9 mouse cellular contexts compared by ENCODE assay signal in genomic region chr7:142666659-142667058, GRCm38 (mm10). TPM values are rescaled to one million over a fixed set of nuclear protein-coding genes. Genes with fewer than 3 reads are reported as not detected.
A peak's percentile ranks its signal among the peaks of the same experiment; 100 is the strongest.
DNase-seq lines count a peak whose midpoint lies in the region; ATAC-seq and TF ChIP-seq lines count a peak whose summit lies in the region.
"Had no signal": no experiment of that assay in that cellular context is flagged by ENCODE, and none has a peak within 500 bp of the region (broad histone marks: within the 10 kb centered on the region; RNA-seq: fewer than 3 reads in every experiment).

TSS of gene Igf2 (minus strand) at chr7:142666816.

- H3K27ac ChIP-seq in forebrain, embryonic 16.5 days (ENCODE audit: low read length), result no peak within 1 kb of the TSS
- peak within 1 kb of the TSS; percentile 23; the same call in 1 of the 2 replicates for H3K27ac ChIP-seq in hindbrain, embryonic 10.5 days
- H3K27ac ChIP-seq in neural tube, embryonic 13.5 days (replicated peaks), result no peak within 1 kb of the TSS

- peaks cover 39% of the 10 kb centered on the region for H3K27me3 ChIP-seq in forebrain, embryonic 16.5 days (replicated peaks; ENCODE audit: control insufficient read depth, insufficient read depth, low read length)
- H3K27me3 ChIP-seq in hindbrain, embryonic 10.5 days (ENCODE audit: insufficient read depth, poor library complexity, severe bottlenecking), result peaks cover 61% of the 10 kb centered on the region
- peaks cover 56% of the 10 kb centered on the region for H3K27me3 ChIP-seq in neural tube, embryonic 13.5 days

- TF ChIP-seq CTCF in lung, adult 2 months (IDR thresholded peaks at IDR 0.05; ENCODE audit: insufficient read depth, low read length), result no peak

- H3K4me2 ChIP-seq in forebrain, embryonic 16.5 days (ENCODE audit: low read length), result no peak within 1 kb of the TSS
- H3K4me2 ChIP-seq in neural tube, embryonic 13.5 days, result no peak within 1 kb of the TSS

- no peak for ATAC-seq in forebrain, embryonic 16.5 days
- no peak for ATAC-seq in neural tube, embryonic 13.5 days (ENCODE audit: low read depth)

- H3K4me1 ChIP-seq in lung, adult 2 months (ENCODE audit: control insufficient read depth, insufficient read depth, low read length), result no peaks in the 10 kb centered on the region
- H3K4me1 ChIP-seq in forebrain, embryonic 16.5 days (replicated peaks; ENCODE audit: control insufficient read depth, insufficient read depth, low read length), result peaks cover 13% of the 10 kb centered on the region
- H3K4me1 ChIP-seq in hindbrain, embryonic 10.5 days (replicated peaks), result 0 out of 2 replicates have a peak, but pooled peaks cover 11% of the 10 kb centered on the region
- peaks cover 7% of the 10 kb centered on the region; the same call in 1 of the 2 replicates for H3K4me1 ChIP-seq in neural tube, embryonic 13.5 days (replicated peaks)

- H3K4me3 ChIP-seq in lung, adult 2 months (replicated peaks; ENCODE audit: extremely low read depth, low read depth, low read length), result no peak within 1 kb of the TSS
- no peak within 1 kb of the TSS for H3K4me3 ChIP-seq in forebrain, embryonic 16.5 days (replicated peaks; ENCODE audit: low read length)
- no peak within 1 kb of the TSS for H3K4me3 ChIP-seq in hindbrain, embryonic 10.5 days
- no peak within 1 kb of the TSS for H3K4me3 ChIP-seq in neural tube, embryonic 13.5 days

- H3K36me3 ChIP-seq in forebrain, embryonic 16.5 days (ENCODE audit: control insufficient read depth, insufficient read depth), result no peaks in the 10 kb centered on the region
- H3K36me3 ChIP-seq in hindbrain, embryonic 10.5 days, result peaks cover 18% of the 10 kb centered on the region
- H3K36me3 ChIP-seq in neural tube, embryonic 13.5 days, result no peaks in the 10 kb centered on the region

- H3K9ac ChIP-seq in forebrain, embryonic 16.5 days (replicated peaks; ENCODE audit: low read depth, low read length), result no peak within 1 kb of the TSS
- H3K9ac ChIP-seq in neural tube, embryonic 13.5 days, result no peak within 1 kb of the TSS

- no peak for DNase-seq in lung, adult 2 months
- DNase-seq in lung, postnatal 14 days, result no peak
- DNase-seq in hindbrain, embryonic 10.5 days (ENCODE audit: low spot score), result no peak
- no peak for DNase-seq in left cerebral cortex, postnatal 14 days (ENCODE audit: low spot score in 2 of 2)
- no peak for DNase-seq in thymus, postnatal 10 days (ENCODE audit: low spot score in 2 of 2)
- no peak for DNase-seq in frontal cortex, postnatal 25 days (ENCODE audit: low spot score in 2 of 2)

- TF ChIP-seq POLR2A in lung, adult 2 months (IDR thresholded peaks at IDR 0.05; ENCODE audit: borderline replicate concordance, extremely low read depth, low read depth, low read length), result no peak

- 47% methylated on average over 2 of the region's 2 CpGs for WGBS in lung, adult 2 months
- WGBS in forebrain, embryonic 16.5 days, result 66% methylated on average over 2 of the region's 2 CpGs
- 64% methylated on average over 2 of the region's 2 CpGs for WGBS in hindbrain, embryonic 10.5 days
- 57% methylated on average over 2 of the region's 2 CpGs for WGBS in neural tube, embryonic 13.5 days

- no peaks in the 10 kb centered on the region for H3K9me3 ChIP-seq in forebrain, embryonic 16.5 days (ENCODE audit: control insufficient read depth, low read length)
- peaks cover 40% of the 10 kb centered on the region for H3K9me3 ChIP-seq in hindbrain, embryonic 10.5 days
- H3K9me3 ChIP-seq in neural tube, embryonic 13.5 days, result peaks cover 15% of the 10 kb centered on the region

- intact Hi-C loops in left cerebral cortex, postnatal 14 days (cut with DNase I), result no loop called here

RNA-seq across cellular contexts. Expression of gene Igf2, which starts in this region (rescaled TPM):
- 16.9 and 25.4 TPM in 2 replicates for polyA plus RNA-seq in lung, adult 2 months (2012; rRNA removed)
- polyA plus RNA-seq in forebrain, embryonic 16.5 days (2015; fragmentation: Nextera tagmentation; extraction: Ambion mirVana), result 64.3 and 95.2 TPM in 2 replicates
- polyA plus RNA-seq in hindbrain, embryonic 10.5 days (2016; fragmentation: Nextera tagmentation; extraction: Ambion mirVana), result 219 and 247 TPM in 2 replicates
- 100 to 1,000 TPM; 179 to 218 TPM for total RNA-seq in left cerebral cortex, postnatal 14 days (2021)
- polyA plus RNA-seq in neural tube, embryonic 13.5 days (2015; fragmentation: Nextera tagmentation; extraction: Ambion mirVana), result 203 and 254 TPM in 2 replicates
- total RNA-seq: MEL had no signal
